Mouse (Mus musculus) frontal cortex, postnatal 10 days (tissue): Measurements from ENCODE around the gene Gm9970.
A peak's percentile ranks its signal among the peaks of the same experiment; 100 is the strongest.
"Not testable (repeated sequence)": the region's sequence is repeated elsewhere in the genome, so short reads cannot be mapped to it uniquely, and the experiment has no call there.

ENCODE experiments used
- DNase-seq, 2 experiments: peaks; one replicate each; pipeline ENCODE4 v3.0.0; 2022; ENCODE audit warnings: low spot score in 2 of 2, mixed read lengths in 1 of 2

The Gm9970 gene

DNA sequence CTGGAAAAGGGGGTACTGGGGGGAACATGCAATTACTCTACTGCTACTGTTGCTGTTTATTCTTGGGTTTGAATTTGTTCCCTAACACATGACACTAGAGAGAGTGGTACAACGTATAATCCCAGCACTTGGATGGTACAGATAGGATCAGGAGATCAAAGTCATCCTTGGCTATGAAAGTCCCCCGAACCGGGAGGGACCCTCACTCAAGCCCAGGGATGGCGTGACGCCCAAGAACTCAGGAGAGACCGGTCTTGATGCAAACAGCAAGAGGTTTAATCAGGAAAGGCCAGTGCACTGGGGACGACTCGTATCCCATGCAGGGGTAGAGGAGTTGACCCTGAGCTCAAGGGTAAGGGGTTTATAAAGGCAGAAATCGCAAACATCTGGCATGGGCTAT, 18.3 kb downstream of the Gm9970 start:
- DNase-seq = no peak

GRCm38 (mm10) chr5:31221304-31221945, 19.6 kb downstream of the Gm9970 start:
- DNase-seq = peak in 1 of 2 experiments; percentile 32

DNA sequence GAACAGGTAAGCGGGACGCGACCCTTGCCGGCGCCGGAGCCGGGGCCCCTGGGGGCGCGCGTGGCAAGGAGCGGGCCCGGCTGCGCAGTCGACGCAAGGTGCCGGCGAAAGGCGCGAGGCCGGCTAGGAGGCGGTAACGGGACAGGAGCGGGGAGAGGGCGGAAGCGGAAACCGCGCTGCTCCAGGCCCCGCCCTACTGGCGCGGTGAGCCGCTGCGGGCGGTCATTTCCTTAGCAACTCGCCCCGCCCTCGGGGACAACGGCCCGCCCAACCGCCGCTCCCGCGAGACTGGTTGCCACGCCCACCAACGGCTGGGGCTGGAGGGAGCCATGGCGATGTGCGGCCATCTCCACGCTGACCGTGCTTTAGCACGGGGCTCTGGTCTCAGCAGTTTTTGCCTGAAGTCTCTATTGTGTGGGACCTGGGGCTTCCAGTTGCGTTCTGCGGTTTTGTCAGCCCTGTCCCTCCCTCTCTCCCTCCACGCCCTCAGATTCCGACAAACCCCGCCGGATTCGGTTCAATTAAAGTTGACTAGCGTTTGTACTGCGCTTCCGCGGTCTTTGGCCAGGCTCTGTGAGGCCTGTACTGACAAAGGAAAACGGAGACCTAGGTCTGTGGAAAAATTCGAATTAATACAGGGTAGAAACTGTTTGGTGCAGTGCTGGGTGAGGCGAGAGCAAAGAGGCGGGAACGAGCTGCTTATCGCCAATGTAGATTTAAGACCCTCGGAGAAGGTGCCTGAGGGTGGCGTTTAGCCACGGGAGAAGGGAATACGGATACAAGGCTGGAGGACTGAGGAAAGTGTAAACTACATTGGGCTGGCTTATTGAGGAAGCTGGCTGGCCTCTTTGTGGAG, 20.4 kb downstream of the Gm9970 start, which contains the start of gene Ppm1g:
Gene Ppm1g, minus strand, starts transcription at position 240 of the 856 bp plus-strand sequence.
- peak; percentile 92 to 96 for DNase-seq

- no peak for DNase-seq
Measured at GRCm38 (mm10) chr5:31219911-31220447, 21.1 kb downstream of the Gm9970 start.

DNA sequence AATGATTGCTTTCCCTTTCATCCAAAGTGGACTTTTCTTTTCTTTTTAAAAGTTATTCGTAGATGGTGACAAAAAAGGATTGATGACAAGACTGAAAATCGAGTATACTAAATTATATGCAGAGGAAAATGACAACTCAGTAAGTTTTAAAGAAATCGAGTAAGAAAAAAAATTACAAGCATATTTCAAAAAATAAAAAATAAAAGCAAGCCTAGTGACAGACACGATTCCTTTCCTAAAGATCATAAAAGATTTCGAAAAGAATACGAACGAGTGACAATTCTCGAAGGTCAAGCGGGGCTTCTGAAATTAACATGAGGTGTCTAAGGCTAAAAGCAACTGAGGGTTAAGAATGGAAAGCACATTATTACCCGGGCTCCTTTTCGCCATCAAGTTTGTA, 21.6 kb downstream of the Gm9970 start:
- no peak for DNase-seq

- DNase-seq = no peak
Measured at GRCm38 (mm10) chr5:31219070-31219469, 22.0 kb downstream of the Gm9970 start.

DNA sequence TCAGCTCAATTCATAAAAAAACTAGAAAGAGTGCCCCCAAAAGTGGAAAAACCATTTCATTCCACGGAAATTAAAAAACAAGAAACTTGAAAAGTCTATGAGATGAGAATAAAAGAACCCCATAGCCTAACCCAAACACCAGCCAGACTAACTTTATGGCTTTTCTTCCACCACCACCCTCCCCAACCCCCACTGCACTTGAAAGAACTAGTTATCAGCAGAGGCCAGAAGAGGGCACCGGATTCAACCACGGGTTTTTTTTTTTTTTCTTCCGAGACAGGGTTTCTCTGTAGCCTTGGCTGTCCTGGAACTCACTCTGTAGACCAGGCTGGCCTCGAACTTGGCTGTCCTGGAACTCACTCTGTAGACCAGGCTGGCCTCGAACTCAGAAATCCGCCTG, 22.7 kb downstream of the Gm9970 start:
- DNase-seq = no peak

GRCm38 (mm10) chr5:31216554-31216953, 24.5 kb downstream of the Gm9970 start:
- DNase-seq = not testable (repeated sequence)

GRCm38 (mm10) chr5:31204421-31204820, 36.6 kb downstream of the Gm9970 start:
- no peak for DNase-seq

DNA sequence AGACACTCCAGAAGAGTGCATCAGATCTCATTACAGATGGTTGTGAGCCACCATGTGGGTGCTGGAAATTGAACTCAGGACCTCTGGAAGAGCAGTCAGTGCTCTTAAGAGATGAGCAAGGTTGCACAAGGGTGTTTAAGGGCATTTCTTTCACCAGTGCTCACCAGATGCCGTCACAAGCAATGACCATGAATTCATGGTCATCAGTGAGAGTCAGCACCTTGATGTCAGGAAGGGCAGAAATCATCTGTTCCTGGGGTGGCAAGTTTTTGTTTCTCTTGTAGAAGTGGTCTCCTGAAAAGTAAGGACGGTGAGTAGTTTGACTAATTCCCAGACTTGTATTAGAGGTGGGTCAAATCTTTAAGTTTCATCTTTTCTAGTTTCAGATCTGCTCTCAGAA, 37.2 kb downstream of the Gm9970 start:
- no peak for DNase-seq

DNA sequence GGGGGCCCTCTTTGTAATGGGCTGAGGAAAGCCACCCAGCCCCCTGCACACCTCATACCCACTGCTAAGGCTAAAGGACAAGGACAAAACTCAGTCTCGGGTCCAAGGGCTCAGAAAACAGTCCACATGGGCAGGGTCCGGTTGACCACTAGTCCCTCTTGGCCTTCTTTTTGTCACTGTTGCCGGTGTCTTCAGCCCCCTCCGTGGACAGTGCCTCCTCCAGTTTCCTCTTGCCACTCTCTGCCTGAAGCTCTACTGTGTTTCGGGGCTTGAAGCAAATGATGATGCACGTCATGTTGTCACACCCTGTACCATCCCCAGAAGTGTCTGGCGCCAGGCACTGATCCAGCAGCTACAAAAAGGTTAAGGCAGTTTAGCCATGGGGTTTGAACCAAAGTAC, 38.1 kb downstream of the Gm9970 start:
- no peak for DNase-seq

DNA sequence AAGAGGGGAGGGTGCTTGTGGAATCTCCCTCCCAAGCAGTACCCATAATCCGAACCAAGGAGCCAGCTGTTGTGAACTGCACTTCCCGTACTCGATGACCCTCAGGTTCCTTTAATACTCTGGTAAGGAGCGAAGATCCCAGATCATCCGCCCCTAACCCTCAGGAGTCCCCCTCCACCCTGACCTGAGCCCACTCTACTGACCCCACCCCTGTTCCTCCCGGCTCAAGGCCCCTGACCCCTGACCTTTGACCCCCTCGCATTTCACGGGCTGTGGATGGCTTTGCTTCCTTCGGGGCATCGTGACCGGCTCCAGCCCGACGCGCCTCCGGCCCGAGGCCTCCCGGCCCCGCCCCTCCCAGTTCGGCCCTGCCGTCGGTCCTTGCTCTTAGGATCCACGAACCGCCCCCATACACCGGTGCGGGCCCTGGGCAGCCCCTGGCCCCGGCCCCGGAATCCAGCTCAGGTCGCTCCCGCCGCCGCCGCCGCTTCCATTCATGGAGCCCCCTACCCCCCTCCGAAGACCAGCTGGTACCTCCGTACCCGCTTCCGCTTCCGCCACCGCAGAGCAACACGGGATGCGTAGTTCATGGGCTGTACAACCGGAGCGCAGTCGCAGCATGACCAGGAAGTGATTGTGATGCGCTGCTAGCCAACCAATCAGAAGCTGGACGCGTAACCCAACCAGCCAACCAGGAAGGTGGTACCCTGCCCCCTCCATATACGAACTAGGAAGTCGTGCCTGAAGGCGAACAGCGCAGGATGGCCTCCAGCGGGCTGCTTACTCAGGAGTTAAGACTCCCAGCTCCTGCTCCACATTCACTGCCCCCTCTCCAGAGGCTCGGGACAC, 39.1 kb downstream of the Gm9970 start, which contains the start of gene Zfp513:
Gene Zfp513, minus strand, starts transcription at position 562 of the 849 bp plus-strand sequence.
- peak; percentile 96 to 99 for DNase-seq

- no peak for DNase-seq
Measured at GRCm38 (mm10) chr5:31201042-31201741, 39.8 kb downstream of the Gm9970 start.

DNA sequence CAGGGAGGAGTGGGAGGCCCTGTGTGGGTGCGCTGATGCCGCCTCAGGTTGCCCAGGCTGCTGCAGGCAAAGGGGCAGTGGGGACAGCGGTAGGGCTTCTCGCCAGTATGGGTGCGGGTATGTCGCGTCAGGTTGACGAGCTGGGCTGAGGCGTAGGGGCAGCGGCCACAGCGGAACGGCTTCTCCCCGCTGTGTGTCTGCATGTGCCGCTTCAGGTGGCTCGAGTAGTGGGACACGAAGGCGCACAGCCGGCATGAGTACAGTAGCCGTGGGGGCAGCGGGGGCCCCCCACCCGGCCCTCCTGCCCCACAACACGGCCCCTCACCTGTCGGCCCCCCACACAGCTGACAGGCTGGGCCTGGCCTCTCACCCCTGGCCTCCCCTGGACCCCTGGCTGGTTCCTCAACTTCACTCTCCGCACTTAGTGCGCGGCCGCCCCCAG, 40.7 kb downstream of the Gm9970 start:
- peak in 1 of 2 experiments; percentile 45 for DNase-seq

DNA sequence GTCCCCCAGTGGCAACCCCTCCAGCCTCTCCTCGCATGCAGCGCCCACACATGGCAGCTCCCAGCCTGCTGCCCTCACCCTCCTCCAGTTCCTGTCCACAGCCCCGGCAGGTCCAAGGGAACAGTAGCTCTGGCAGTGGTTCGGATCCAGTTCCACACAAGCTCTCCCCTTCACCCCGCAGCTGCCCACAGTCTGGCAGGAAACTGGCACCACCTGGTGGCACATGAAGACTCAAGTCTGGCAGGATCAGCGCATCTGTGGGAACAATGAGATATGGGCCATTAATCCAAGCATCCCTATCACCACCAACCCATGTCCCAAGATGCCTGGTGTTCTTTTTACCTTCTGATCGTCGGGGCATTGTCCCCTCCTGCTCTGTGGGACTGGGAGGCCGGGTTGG, 41.1 kb downstream of the Gm9970 start:
- DNase-seq = no peak

DNA sequence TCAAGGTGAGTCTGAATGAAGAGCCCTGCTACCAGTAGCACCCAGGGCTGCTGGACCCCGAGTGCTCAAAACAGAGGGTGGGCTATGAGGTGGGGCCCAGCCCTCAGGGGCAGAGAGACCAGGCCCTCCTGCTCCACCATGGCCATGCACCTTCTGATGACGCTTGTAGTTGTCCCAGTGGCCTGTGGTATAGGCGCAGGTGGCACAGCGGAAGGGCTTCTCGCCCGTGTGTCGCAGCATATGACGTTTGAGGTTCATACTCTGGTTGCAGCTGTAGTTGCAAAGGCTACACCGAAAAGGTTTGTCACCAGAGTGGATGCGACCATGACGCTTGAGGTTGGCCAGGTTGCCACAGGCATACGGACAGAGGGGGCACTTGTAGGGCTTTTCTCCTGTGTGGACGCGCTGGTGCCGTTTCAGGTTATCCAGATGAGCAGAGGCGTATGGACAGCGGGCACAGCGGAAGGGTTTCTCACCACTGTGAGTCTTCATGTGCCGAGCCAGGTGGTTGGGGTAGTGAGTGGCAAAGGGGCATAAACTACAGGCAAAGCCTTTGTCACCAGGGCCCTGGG, 41.6 kb downstream of the Gm9970 start:
- DNase-seq = no peak

- no peak for DNase-seq
Measured at GRCm38 (mm10) chr5:31198616-31199320, 42.3 kb downstream of the Gm9970 start.

GRCm38 (mm10) chr5:31198170-31198569, 42.9 kb downstream of the Gm9970 start:
- no peak for DNase-seq

- DNase-seq = no peak
Measured at GRCm38 (mm10) chr5:31197072-31197471, 44.0 kb downstream of the Gm9970 start.

DNA sequence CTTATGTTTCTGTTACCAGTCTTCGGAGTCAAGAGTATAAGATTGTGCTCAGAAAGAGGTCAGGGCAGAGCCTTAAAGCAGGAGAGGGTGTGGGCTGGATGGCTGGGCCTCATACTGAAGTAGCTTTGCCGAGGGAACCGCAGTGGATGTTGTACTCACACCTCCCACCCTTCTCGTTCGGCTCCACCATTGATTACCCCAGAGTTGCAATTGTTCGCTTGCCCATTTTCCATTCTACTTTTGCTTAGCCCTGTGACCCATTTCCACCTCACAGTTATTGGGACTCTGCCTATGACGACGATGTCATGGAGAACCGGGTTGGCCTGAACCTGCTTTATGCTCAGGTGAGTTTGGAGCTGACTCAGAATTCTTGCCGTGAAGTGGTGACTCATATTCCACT, 44.8 kb downstream of the Gm9970 start:
- DNase-seq = no peak
